ENCODE assay signal across 16 mouse cellular contexts in genomic region chr1:135162720-135163119, GRCm38 (mm10). TPM values are rescaled to one million over a fixed set of nuclear protein-coding genes. Genes with fewer than 3 reads are reported as not detected.
DNase-seq lines count a peak whose midpoint lies in the region; ATAC-seq lines count a peak whose summit lies in the region.
"Had no signal": no experiment of that assay in that cellular context is flagged by ENCODE, and none has a peak within 500 bp of the region (broad histone marks: within the 10 kb centered on the region; RNA-seq: fewer than 3 reads in every experiment).

No protein-coding gene starts in this region.

- H3K27me3 ChIP-seq in hindbrain, embryonic 13.5 days = no peaks in the 10 kb centered on the region; the same call in 1 of the 2 replicates
- H3K27me3 ChIP-seq in hindbrain, embryonic 11.5 days (ENCODE audit: control insufficient read depth, insufficient read depth, low read length) = no peaks in the 10 kb centered on the region
- H3K27me3 ChIP-seq in hindbrain, embryonic 14.5 days (ENCODE audit: control insufficient read depth, insufficient read depth, low read length) = no peaks in the 10 kb centered on the region
- H3K27me3 ChIP-seq in neural tube, embryonic 15.5 days (replicated peaks) = no peaks in the 10 kb centered on the region
- H3K27me3 ChIP-seq: CH12.LX; embryonic facial prominence, embryonic 12.5 days; Patski had no signal

- H3K9ac ChIP-seq in hindbrain, embryonic 13.5 days = no peak overlapping the region
- H3K9ac ChIP-seq in hindbrain, embryonic 11.5 days (ENCODE audit: low read depth, low read length) = no peak overlapping the region
- H3K9ac ChIP-seq in hindbrain, embryonic 14.5 days = no peak overlapping the region
- H3K9ac ChIP-seq in neural tube, embryonic 15.5 days (replicated peaks) = no peak overlapping the region
- H3K9ac ChIP-seq: embryonic facial prominence, embryonic 12.5 days had no signal

- peaks cover 7% of the 10 kb centered on the region for H3K4me1 ChIP-seq in hindbrain, embryonic 13.5 days (replicated peaks)
- H3K4me1 ChIP-seq in hindbrain, embryonic 11.5 days (replicated peaks; ENCODE audit: control insufficient read depth, insufficient read depth, low read length) = 0 out of 2 replicates have a peak, but pooled peaks cover 3% of the 10 kb centered on the region
- H3K4me1 ChIP-seq in hindbrain, embryonic 14.5 days (replicated peaks; ENCODE audit: control insufficient read depth, insufficient read depth, low read length) = peaks cover 6% of the 10 kb centered on the region; the same call in 1 of the 2 replicates
- H3K4me1 ChIP-seq in neural tube, embryonic 15.5 days = peaks cover 10% of the 10 kb centered on the region; the same call in 1 of the 2 replicates

- 42% methylated on average over 6 of the region's 6 CpGs for WGBS in hindbrain, embryonic 13.5 days
- 34% methylated on average over 6 of the region's 6 CpGs for WGBS in hindbrain, embryonic 11.5 days
- 29% methylated on average over 6 of the region's 6 CpGs for WGBS in hindbrain, embryonic 14.5 days
- WGBS in neural tube, embryonic 15.5 days = 55% methylated on average over 6 of the region's 6 CpGs

- H3K36me3 ChIP-seq in hindbrain, embryonic 13.5 days = no peaks in the 10 kb centered on the region
- no peaks in the 10 kb centered on the region for H3K36me3 ChIP-seq in hindbrain, embryonic 11.5 days (ENCODE audit: control insufficient read depth, insufficient read depth, low read length)
- H3K36me3 ChIP-seq in hindbrain, embryonic 14.5 days (replicated peaks; ENCODE audit: control insufficient read depth, insufficient read depth) = no peaks in the 10 kb centered on the region
- H3K36me3 ChIP-seq in neural tube, embryonic 15.5 days = no peaks in the 10 kb centered on the region
- H3K36me3 ChIP-seq: embryonic facial prominence, embryonic 12.5 days had no signal

- no peaks in the 10 kb centered on the region for H3K9me3 ChIP-seq in hindbrain, embryonic 13.5 days
- no peaks in the 10 kb centered on the region for H3K9me3 ChIP-seq in hindbrain, embryonic 11.5 days (ENCODE audit: control insufficient read depth, low read length)
- H3K9me3 ChIP-seq in hindbrain, embryonic 14.5 days (ENCODE audit: control insufficient read depth, low read length) = no peaks in the 10 kb centered on the region
- H3K9me3 ChIP-seq in neural tube, embryonic 15.5 days (replicated peaks) = no peaks in the 10 kb centered on the region
- H3K9me3 ChIP-seq: embryonic facial prominence, embryonic 12.5 days had no signal

- no peak for ATAC-seq in hindbrain, embryonic 13.5 days (ENCODE audit: low FRiP score)
- ATAC-seq in hindbrain, embryonic 11.5 days (ENCODE audit: low FRiP score) = no peak
- ATAC-seq in hindbrain, embryonic 14.5 days (ENCODE audit: low FRiP score) = no peak
- ATAC-seq in neural tube, embryonic 15.5 days (ENCODE audit: low FRiP score) = no peak
- ATAC-seq: Patski had no signal

- no peak overlapping the region for H3K4me3 ChIP-seq in hindbrain, embryonic 13.5 days
- no peak overlapping the region for H3K4me3 ChIP-seq in hindbrain, embryonic 11.5 days (ENCODE audit: low read depth, low read length)
- H3K4me3 ChIP-seq in hindbrain, embryonic 14.5 days (replicated peaks; ENCODE audit: low read length) = no peak overlapping the region
- no peak overlapping the region for H3K4me3 ChIP-seq in neural tube, embryonic 15.5 days (replicated peaks)
- H3K4me3 ChIP-seq: embryonic facial prominence, embryonic 12.5 days had no signal

- peak overlapping the region; percentile 8 for H3K27ac ChIP-seq in hindbrain, embryonic 13.5 days
- no peak overlapping the region for H3K27ac ChIP-seq in hindbrain, embryonic 11.5 days (ENCODE audit: low read depth, low read length)
- peak overlapping the region; percentile 67 for H3K27ac ChIP-seq in hindbrain, embryonic 14.5 days
- H3K27ac ChIP-seq in neural tube, embryonic 15.5 days (replicated peaks) = peak overlapping the region; percentile 70
- H3K27ac ChIP-seq: embryonic facial prominence, embryonic 12.5 days had no signal

- no peak overlapping the region for H3K4me2 ChIP-seq in hindbrain, embryonic 13.5 days
- H3K4me2 ChIP-seq in hindbrain, embryonic 11.5 days (replicated peaks; ENCODE audit: low read depth, low read length) = no peak overlapping the region
- H3K4me2 ChIP-seq in hindbrain, embryonic 14.5 days (replicated peaks) = no peak overlapping the region
- no peak overlapping the region for H3K4me2 ChIP-seq in neural tube, embryonic 15.5 days
- H3K4me2 ChIP-seq: embryonic facial prominence, embryonic 12.5 days had no signal

- DNase-seq in hindbrain, embryonic 11.5 days (ENCODE audit: low spot score) = no peak
- peak; percentile 64 for DNase-seq in right cerebral cortex, adult 18-20 months
- no peak for DNase-seq in right cerebral cortex, adult 2 months (ENCODE audit: low spot score in 2 of 2)
- no peak for DNase-seq in hindbrain, embryonic 14.5 days (ENCODE audit: low spot score)
- no peak for DNase-seq in testis, postnatal 14 days (ENCODE audit: low spot score)
- no peak for DNase-seq in ovary, postnatal 36 days (ENCODE audit: low spot score)
- DNase-seq: adrenal gland, adult 2 months; heart, adult 18-20 months; heart, postnatal 4 days had no signal

RNA-seq across cellular contexts. Expression of gene Gpr37l1, which starts 4.8 kb away (rescaled TPM):
- 0.35 and 0.41 TPM in 2 replicates for polyA plus RNA-seq in hindbrain, embryonic 13.5 days (2015; fragmentation: Nextera tagmentation; extraction: Ambion mirVana)
- not detected in 2 replicates for polyA plus RNA-seq in hindbrain, embryonic 11.5 days (2014; fragmentation: Nextera tagmentation; extraction: Ambion mirVana)
- polyA plus RNA-seq in hindbrain, embryonic 14.5 days (2014; fragmentation: Nextera tagmentation; extraction: Ambion mirVana) = 0.68 and 1.5 TPM in 2 replicates
- 1.4 and 1.7 TPM in 2 replicates for polyA plus RNA-seq in neural tube, embryonic 15.5 days (2015; fragmentation: Nextera tagmentation; extraction: Ambion mirVana)
- polyA plus RNA-seq: embryonic facial prominence, embryonic 12.5 days; kidney, embryonic 16.5 days; lung, embryonic 16.5 days had no signal

RNA-seq across cellular contexts. Expression of gene Arl8a, which starts 16.1 kb away (rescaled TPM):
- polyA plus RNA-seq in hindbrain, embryonic 13.5 days (2015; fragmentation: Nextera tagmentation; extraction: Ambion mirVana) = 284 and 285 TPM in 2 replicates
- 84.5 and 84.6 TPM in 2 replicates for polyA plus RNA-seq in hindbrain, embryonic 11.5 days (2014; fragmentation: Nextera tagmentation; extraction: Ambion mirVana)
- 354 and 383 TPM in 2 replicates for polyA plus RNA-seq in hindbrain, embryonic 14.5 days (2014; fragmentation: Nextera tagmentation; extraction: Ambion mirVana)
- polyA plus RNA-seq in neural tube, embryonic 15.5 days (2015; fragmentation: Nextera tagmentation; extraction: Ambion mirVana) = 314 and 353 TPM in 2 replicates

RNA-seq across cellular contexts. Expression of gene Ptpn7, which starts 30.2 kb away (rescaled TPM):
- polyA plus RNA-seq in hindbrain, embryonic 13.5 days (2015; fragmentation: Nextera tagmentation; extraction: Ambion mirVana) = 0.62 and 0.88 TPM in 2 replicates
- polyA plus RNA-seq in hindbrain, embryonic 11.5 days (2014; fragmentation: Nextera tagmentation; extraction: Ambion mirVana) = 1.3 and 2.1 TPM in 2 replicates
- polyA plus RNA-seq in hindbrain, embryonic 14.5 days (2014; fragmentation: Nextera tagmentation; extraction: Ambion mirVana) = 0.11 and 0.22 TPM in 2 replicates
- polyA plus RNA-seq in neural tube, embryonic 15.5 days (2015; fragmentation: Nextera tagmentation; extraction: Ambion mirVana) = 0.36 and 15.5 TPM in 2 replicates

RNA-seq across cellular contexts. Expression of gene Lgr6, which starts 57.6 kb away (rescaled TPM):
- 0.47 and 0.92 TPM in 2 replicates for polyA plus RNA-seq in hindbrain, embryonic 13.5 days (2015; fragmentation: Nextera tagmentation; extraction: Ambion mirVana)
- 0.19 and 0.53 TPM in 2 replicates for polyA plus RNA-seq in hindbrain, embryonic 11.5 days (2014; fragmentation: Nextera tagmentation; extraction: Ambion mirVana)
- 1.2 and 1.4 TPM in 2 replicates for polyA plus RNA-seq in hindbrain, embryonic 14.5 days (2014; fragmentation: Nextera tagmentation; extraction: Ambion mirVana)
- 1.6 TPM in 2 replicates for polyA plus RNA-seq in neural tube, embryonic 15.5 days (2015; fragmentation: Nextera tagmentation; extraction: Ambion mirVana)
